Mouse (Mus musculus): Measurements from ENCODE around the gene Chst7. TPM values are rescaled to one million over a fixed set of nuclear protein-coding genes. Genes with fewer than 3 reads are reported as not detected.

The Chst7 gene
- polyA plus RNA-seq, 1 experiment from 2014 or later = 5.4 TPM

DNA sequence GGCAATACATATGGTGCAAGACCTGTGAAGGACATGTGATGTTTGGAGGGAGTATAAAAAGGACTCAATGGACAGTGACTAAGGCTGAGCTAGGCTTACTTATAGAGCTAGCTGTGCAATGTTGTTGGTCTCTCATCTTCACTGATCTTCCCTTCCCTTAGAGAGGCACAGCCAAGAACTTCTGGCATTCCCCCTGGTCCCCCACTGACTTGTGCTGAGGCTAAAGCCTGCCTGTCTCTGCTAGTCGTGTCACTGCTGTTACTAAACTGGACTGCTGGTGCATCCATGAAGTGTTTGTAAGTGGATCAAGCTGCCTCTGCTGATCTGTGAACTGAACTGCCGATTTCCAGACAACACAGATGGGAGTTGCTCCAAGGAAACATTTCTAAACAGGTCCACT lies 66.1 kb downstream of the Chst7 start:
- WGBS = 78% methylated on average over 2 of the region's 2 CpGs
- no peak for ATAC-seq
- Histone ChIP-seq H3K4me1 (replicated peaks; ENCODE audit: control insufficient read depth, insufficient read depth, low read length) (no peaks in the 10 kb centered on the region), H3K9ac (replicated peaks; ENCODE audit: low read depth, low read length) (no peak overlapping the region), H3K36me3 (ENCODE audit: control insufficient read depth, insufficient read depth) (no peaks in the 10 kb centered on the region), H3K27me3 (replicated peaks; ENCODE audit: control insufficient read depth, insufficient read depth, low read length) (no peaks in the 10 kb centered on the region), H3K4me3 (replicated peaks; ENCODE audit: low read length) (no peak overlapping the region), H3K27ac (ENCODE audit: low read length) (no peak overlapping the region), H3K9me3 (ENCODE audit: control insufficient read depth, low read length) (no peaks in the 10 kb centered on the region), H3K4me2 (ENCODE audit: low read length) (no peak overlapping the region)

DNA sequence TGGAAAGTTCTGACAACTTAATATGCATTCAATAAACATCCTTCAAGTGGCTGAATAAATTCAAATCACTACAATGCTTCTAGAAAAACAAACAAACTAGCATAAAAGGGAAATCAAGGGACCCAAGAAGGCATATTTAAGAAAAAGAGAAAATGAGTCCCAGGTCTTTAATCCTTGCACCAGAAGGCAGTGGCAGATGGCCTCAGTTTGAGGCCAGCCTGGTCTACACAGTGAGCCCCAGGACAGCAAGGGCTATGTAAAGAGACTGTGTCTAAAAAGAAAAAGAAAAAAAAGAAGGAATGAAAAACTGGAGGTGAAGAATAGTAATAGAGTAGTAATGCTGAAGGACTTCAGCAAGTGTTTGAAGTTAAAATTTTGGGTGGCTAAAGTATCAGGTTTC lies 69.6 kb downstream of the Chst7 start:
- no peak overlapping the region for H3K9ac ChIP-seq (replicated peaks; ENCODE audit: low read depth, low read length)
- no peak overlapping the region for H3K27ac ChIP-seq (ENCODE audit: low read length)
- ATAC-seq = no peak
- no peak overlapping the region for H3K4me3 ChIP-seq (replicated peaks; ENCODE audit: low read length)
- no peak overlapping the region for H3K4me2 ChIP-seq (ENCODE audit: low read length)
- H3K36me3 ChIP-seq (ENCODE audit: control insufficient read depth, insufficient read depth) = no peaks in the 10 kb centered on the region
- H3K9me3 ChIP-seq (ENCODE audit: control insufficient read depth, low read length) = no peaks in the 10 kb centered on the region
- H3K27me3 ChIP-seq (replicated peaks; ENCODE audit: control insufficient read depth, insufficient read depth, low read length) = no peaks in the 10 kb centered on the region
- no peaks in the 10 kb centered on the region for H3K4me1 ChIP-seq (replicated peaks; ENCODE audit: control insufficient read depth, insufficient read depth, low read length)

DNA sequence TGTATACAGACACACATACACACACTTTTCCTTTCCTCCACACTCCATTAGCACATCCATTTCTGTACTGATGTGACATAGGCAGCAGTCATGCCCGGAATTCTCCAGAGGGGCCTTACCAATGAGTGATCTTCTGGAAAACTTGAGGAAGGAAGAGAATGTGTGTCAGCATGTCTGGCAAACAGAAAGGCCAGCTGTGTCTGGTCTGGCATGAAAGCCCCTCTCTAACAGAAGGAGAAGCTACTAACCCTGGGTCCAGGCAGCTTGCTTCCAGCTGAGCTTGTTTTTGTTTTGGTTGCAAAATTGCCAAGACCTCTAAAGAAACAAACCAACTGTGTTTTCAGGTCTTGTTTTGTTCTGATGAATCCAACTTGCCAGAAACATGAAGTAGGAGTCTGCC lies 70.1 kb downstream of the Chst7 start:
- Histone ChIP-seq H3K4me1 (replicated peaks; ENCODE audit: control insufficient read depth, insufficient read depth, low read length) (no peaks in the 10 kb centered on the region), H3K9me3 (ENCODE audit: control insufficient read depth, low read length) (no peaks in the 10 kb centered on the region), H3K4me3 (replicated peaks; ENCODE audit: low read length) (no peak overlapping the region), H3K9ac (replicated peaks; ENCODE audit: low read depth, low read length) (no peak overlapping the region), H3K4me2 (ENCODE audit: low read length) (no peak overlapping the region), H3K27me3 (replicated peaks; ENCODE audit: control insufficient read depth, insufficient read depth, low read length) (no peaks in the 10 kb centered on the region), H3K36me3 (ENCODE audit: control insufficient read depth, insufficient read depth) (no peaks in the 10 kb centered on the region), H3K27ac (ENCODE audit: low read length) (no peak overlapping the region)
- 76% methylated on average over 1 of the region's 1 CpGs for WGBS
- ATAC-seq = no peak

Other genes starting within 250 kb of the Chst7 start
- gene Slc9a7, start 232.2 kb downstream of the Chst7 start, polyA plus RNA-seq (2015; fragmentation: Nextera tagmentation; extraction: Ambion mirVana) = 5.5 and 6.6 TPM in 2 replicates

Measured in forebrain, embryonic 16.5 days (tissue).